Mouse (Mus musculus) myocyte (in vitro differentiated cells): ENCODE measurements around the gene Lsr. TPM values are rescaled to one million over a fixed set of nuclear protein-coding genes. Genes with fewer than 3 reads are reported as not detected.

Experiments used
- H3K27me3 ChIP-seq: one replicate; pipeline ENCODE4 v1.6.1; 2011; ENCODE audit not compliant: control insufficient read depth, insufficient read depth, insufficient read length
- H3K36me3 ChIP-seq: one replicate; pipeline ENCODE4 v1.6.1; 2011; ENCODE audit not compliant: control insufficient read depth, insufficient read depth
- H3K4me2 ChIP-seq: one replicate; pipeline ENCODE4 v1.6.1; 2011; ENCODE audit warnings: low read depth, control low read depth
- H3K4me3 ChIP-seq: one replicate; pipeline ENCODE4 v1.5.1; 2011; ENCODE audit warnings: mild to moderate bottlenecking, control low read depth, moderate library complexity
- H3K79me2 ChIP-seq: one replicate; pipeline ENCODE4 v1.6.1; 2011; ENCODE audit not compliant: control insufficient read depth, insufficient read depth
- H3ac ChIP-seq: one replicate; pipeline ENCODE4 v1.6.1; 2011; ENCODE audit not compliant: control insufficient read depth, insufficient read length
- CEBPB ChIP-seq: IDR thresholded peaks from 2 replicates; pipeline ENCODE4 v1.6.1; 2011; ENCODE audit warnings: mild to moderate bottlenecking, moderate library complexity; ENCODE audit not compliant: poor library complexity, insufficient read depth, severe bottlenecking
- E2F4 ChIP-seq: IDR thresholded peaks from one replicate; pipeline ENCODE4 v1.6.1; 2011; ENCODE audit warnings: mild to moderate bottlenecking, control low read depth, moderate library complexity; ENCODE audit not compliant: insufficient read depth
- MAX ChIP-seq: IDR thresholded peaks from one replicate; pipeline ENCODE4 v1.6.1; 2011; ENCODE audit warnings: low read depth, mild to moderate bottlenecking, control low read depth
- MYOD1 ChIP-seq, 3 experiments: IDR thresholded peaks; one replicate each; pipeline ENCODE4 v1.6.1; 2011; ENCODE audit warnings: control low read depth in 2 of 3, low read depth in 2 of 3, mild to moderate bottlenecking in 2 of 3, moderate library complexity in 1 of 3; ENCODE audit not compliant: insufficient read length in 2 of 3, control insufficient read depth in 1 of 3
- MYOG ChIP-seq, 3 experiments: IDR thresholded peaks; one replicate each; pipeline ENCODE4 v1.6.1; 2011; ENCODE audit warnings: control low read depth in 2 of 3, low read depth in 2 of 3, mild to moderate bottlenecking in 2 of 3; ENCODE audit not compliant: insufficient read length in 2 of 3, control insufficient read depth in 1 of 3, insufficient read depth in 1 of 3
- POLR2A ChIP-seq: IDR thresholded peaks from one replicate; pipeline ENCODE4 v1.6.1; 2011; ENCODE audit warnings: low read depth, mild to moderate bottlenecking, control low read depth, moderate library complexity; ENCODE audit not compliant: insufficient read length
- POLR2AphosphoS2 ChIP-seq: IDR thresholded peaks from one replicate; pipeline ENCODE4 v1.6.1; 2011; ENCODE audit warnings: low read depth, control low read depth; ENCODE audit not compliant: insufficient read length
- REST ChIP-seq: IDR thresholded peaks from one replicate; pipeline ENCODE4 v1.6.1; 2011; ENCODE audit warnings: mild to moderate bottlenecking, control low read depth, moderate library complexity; ENCODE audit not compliant: insufficient read depth, insufficient read length
- SRF ChIP-seq: IDR thresholded peaks from one replicate; pipeline ENCODE4 v1.6.1; 2011; ENCODE audit warnings: low read depth; ENCODE audit not compliant: control insufficient read depth, insufficient read length
- TCF12 ChIP-seq: IDR thresholded peaks from one replicate; pipeline ENCODE4 v1.6.1; 2011; ENCODE audit warnings: mild to moderate bottlenecking, control low read depth; ENCODE audit not compliant: poor library complexity, insufficient read depth, severe bottlenecking
- TCF3 ChIP-seq: IDR thresholded peaks from one replicate; pipeline ENCODE4 v1.6.1; 2011; ENCODE audit warnings: low read depth, control low read depth; ENCODE audit not compliant: insufficient read length
- USF1 ChIP-seq: IDR thresholded peaks from one replicate; pipeline ENCODE4 v1.6.1; 2011; ENCODE audit warnings: low read depth, mild to moderate bottlenecking, control low read depth, moderate library complexity
- polyA plus RNA-seq: library from polyadenylated mRNA; unstranded; fragments of >200 nt; fragmentation: generic; extraction: Trizol; gene quantifications from one replicate; pipeline ENCODE4 v1.2.1, GENCODE M21; 2012; ENCODE audit warnings: missing spikeins

Gene Lsr
- polyA plus RNA-seq, 1 experiment, result 0.02 TPM

DNA sequence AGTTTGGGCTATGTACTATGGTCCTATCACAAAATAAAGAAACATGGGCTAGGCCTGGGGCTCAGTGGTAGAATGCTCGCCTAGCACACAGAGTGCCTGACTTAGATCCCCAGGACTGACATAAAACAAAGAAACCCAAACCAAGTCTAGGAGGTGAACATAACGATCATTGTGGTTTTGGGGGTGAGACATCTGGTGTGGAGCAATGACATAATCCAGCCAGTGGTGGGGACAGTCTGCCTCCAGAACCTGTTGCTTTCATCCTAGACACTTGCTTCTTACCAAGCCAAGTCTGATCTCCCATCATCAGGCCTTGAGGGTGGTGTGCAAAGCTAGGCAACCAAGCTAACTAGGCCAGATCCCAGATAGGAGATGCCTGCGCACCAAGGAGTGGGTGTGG lies 6.6 kb downstream of the Lsr start:
- H3ac ChIP-seq, result no peak overlapping the region
- H3K36me3 ChIP-seq, result no peaks in the 10 kb centered on the region
- H3K4me3 ChIP-seq, result no peak overlapping the region
- peaks cover 3% of the 10 kb centered on the region for H3K27me3 ChIP-seq
- H3K79me2 ChIP-seq, result no peaks in the 10 kb centered on the region
- TF ChIP-seq POLR2A (no peak), MYOD1 (IDR thresholded peaks at IDR 0.05; ENCODE audit: control insufficient read depth in 1 of 3, insufficient read length in 2 of 3, low read depth in 2 of 3) (no peak), E2F4 (no peak), SRF (no peak)
- H3K4me2 ChIP-seq, result no peak overlapping the region

DNA sequence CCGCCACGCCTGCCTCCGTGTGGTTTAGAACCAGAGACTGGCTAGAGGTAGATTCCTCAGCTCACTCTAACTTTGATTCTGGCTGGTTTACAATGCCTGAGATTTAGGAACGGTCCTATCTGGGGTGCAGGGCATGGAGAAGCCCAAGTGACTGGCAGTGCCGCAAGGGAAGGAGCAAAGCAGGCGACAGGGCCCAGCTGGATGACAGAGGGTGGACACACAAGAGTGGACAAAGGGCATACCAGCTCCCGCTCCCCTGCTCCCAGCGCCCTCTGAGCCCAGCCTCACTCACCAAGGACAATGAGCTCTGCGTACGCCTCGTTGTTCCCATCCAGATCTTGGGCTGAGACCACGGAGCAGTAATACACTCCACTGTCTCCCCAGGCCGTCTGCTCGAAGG lies 7.6 kb downstream of the Lsr start:
- H3K79me2 ChIP-seq, result no peaks in the 10 kb centered on the region
- no peaks in the 10 kb centered on the region for H3K27me3 ChIP-seq
- no peak overlapping the region for H3ac ChIP-seq
- TF ChIP-seq E2F4 (no peak), TCF12 (no peak), REST (no peak), CEBPB (no peak), MYOG (IDR thresholded peaks at IDR 0.05; ENCODE audit: control insufficient read depth in 1 of 3, insufficient read depth in 1 of 3, insufficient read length in 2 of 3, low read depth in 2 of 3) (no peak), MAX (no peak), POLR2AphosphoS2 (no peak), MYOD1 (IDR thresholded peaks at IDR 0.05; ENCODE audit: control insufficient read depth in 1 of 3, insufficient read length in 2 of 3, low read depth in 2 of 3) (no peak)
- H3K4me3 ChIP-seq, result no peak overlapping the region
- no peaks in the 10 kb centered on the region for H3K36me3 ChIP-seq
- H3K4me2 ChIP-seq, result no peak overlapping the region

DNA sequence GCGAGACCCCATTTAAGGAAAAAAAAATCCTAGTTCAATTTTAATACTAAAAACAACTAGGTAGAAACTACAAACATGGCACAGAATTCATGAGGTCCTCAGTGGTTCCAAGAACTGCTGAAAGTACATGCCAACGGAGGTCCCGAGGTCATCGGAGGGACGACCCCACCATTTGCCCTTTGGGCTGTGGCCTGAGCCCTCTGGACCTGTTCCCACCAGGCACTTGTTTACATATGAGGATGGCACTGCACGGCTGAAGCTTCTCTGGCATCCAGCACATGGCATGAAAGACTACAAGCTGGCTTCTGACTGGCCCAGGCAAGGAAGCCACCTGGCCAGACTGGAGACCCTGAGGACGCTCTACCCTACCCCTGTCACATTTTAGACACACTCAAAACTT lies 8.9 kb downstream of the Lsr start:
- Histone ChIP-seq H3K4me2 (no peak overlapping the region), H3K4me3 (no peak overlapping the region), H3K27me3 (no peaks in the 10 kb centered on the region), H3ac (no peak overlapping the region), H3K36me3 (no peaks in the 10 kb centered on the region), H3K79me2 (no peaks in the 10 kb centered on the region)
- TF ChIP-seq USF1 (no peak), MYOD1 (IDR thresholded peaks at IDR 0.05; ENCODE audit: control insufficient read depth in 1 of 3, insufficient read length in 2 of 3, low read depth in 2 of 3) (no peak), MYOG (IDR thresholded peaks at IDR 0.05; ENCODE audit: control insufficient read depth in 1 of 3, insufficient read depth in 1 of 3, insufficient read length in 2 of 3, low read depth in 2 of 3) (no peak), REST (no peak), SRF (no peak), CEBPB (no peak)

DNA sequence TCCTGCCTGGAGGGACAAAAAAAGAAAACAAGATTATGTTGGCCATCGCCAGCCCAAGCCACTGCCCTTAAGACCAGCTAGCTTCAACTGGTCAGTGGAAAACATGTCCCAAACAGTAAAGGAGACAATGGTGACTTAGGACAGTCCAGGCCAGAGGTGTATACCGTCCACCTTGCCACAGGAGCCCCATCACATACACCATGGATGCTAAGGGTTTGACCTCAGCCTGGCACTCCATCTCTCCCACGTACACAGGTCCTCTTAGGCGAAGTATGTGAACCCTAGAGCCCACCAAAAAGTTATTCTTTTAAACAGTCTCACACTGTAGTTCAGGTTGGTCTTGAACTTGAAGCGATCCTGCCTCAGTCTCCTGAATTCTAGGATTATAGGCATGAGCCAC lies 10.4 kb downstream of the Lsr start:
- peak; percentile 82 for TF ChIP-seq POLR2AphosphoS2
- TF ChIP-seq CEBPB, result no peak
- no peak for TF ChIP-seq TCF3
- Histone ChIP-seq H3K4me2 (no peak overlapping the region), H3K4me3 (no peak overlapping the region), H3ac (no peak overlapping the region), H3K27me3 (no peaks in the 10 kb centered on the region), H3K36me3 (no peaks in the 10 kb centered on the region), H3K79me2 (no peaks in the 10 kb centered on the region)

DNA sequence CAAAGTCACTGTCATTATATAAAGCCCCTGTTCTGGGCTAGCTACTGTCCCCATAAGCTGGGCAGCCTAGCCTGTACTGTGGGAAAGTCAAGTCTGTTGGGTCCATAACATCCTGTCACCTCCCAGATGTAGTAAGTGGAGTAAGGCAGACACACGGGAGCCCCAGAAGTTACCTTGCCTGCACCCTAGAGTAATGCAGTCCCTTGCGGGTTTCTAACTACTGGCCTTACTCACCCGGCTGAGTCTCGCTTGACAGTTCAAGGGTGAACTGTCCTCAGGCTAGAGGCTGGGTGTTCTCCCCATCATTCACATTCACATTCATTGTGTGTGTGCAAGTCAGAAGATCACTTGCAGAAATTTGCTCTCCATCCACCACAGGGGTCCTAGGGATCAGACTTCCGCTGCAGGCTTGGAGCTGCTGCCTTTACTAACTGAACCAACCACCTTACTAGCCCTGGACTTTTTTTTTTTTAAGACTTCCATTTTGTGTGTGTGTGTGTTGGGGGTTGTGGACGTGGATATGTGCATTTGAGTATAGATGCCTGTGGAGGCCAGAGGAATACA lies 13.4 kb downstream of the Lsr start:
- no peaks in the 10 kb centered on the region for H3K27me3 ChIP-seq
- no peak overlapping the region for H3K4me2 ChIP-seq
- H3K79me2 ChIP-seq, result peaks cover 6% of the 10 kb centered on the region
- no peak for TF ChIP-seq TCF3
- peak; percentile 61 for TF ChIP-seq POLR2AphosphoS2
- H3ac ChIP-seq, result no peak overlapping the region
- H3K4me3 ChIP-seq, result no peak overlapping the region
- H3K36me3 ChIP-seq, result no peaks in the 10 kb centered on the region

DNA sequence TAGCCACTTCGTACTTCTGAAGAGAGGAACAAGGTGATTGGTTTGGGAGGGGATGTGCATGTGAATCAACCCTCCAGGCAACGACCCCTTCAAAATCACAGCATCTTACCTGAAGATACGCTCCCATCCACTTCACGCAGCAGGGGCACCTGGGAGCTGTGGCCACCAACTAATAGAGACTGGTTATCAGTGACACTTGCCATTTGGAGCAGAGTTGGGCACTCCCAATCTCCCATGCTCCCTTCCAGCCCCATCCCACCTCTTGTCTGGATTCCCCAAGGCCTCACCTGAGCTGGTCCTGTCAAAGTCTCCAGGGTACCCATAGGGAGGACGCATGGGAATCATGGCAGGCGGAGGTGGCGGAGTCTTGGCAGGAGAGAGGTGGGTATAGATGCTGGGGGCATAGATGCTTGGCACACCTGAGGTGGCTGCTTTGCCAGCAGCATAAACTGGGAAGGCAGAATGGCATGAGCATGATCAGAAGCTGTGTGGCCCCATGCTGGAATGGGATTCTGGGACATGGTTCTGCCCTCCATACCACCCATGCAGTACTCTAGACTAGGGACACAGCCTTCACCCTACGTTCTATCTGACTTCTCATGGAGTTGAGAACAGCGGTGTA lies 14.3 kb downstream of the Lsr start:
- Histone ChIP-seq H3ac (no peak overlapping the region), H3K36me3 (no peaks in the 10 kb centered on the region), H3K27me3 (no peaks in the 10 kb centered on the region), H3K4me3 (no peak overlapping the region), H3K4me2 (no peak overlapping the region), H3K79me2 (peaks cover 8% of the 10 kb centered on the region)
- TF ChIP-seq SRF, result no peak
- peak; percentile 24 for TF ChIP-seq POLR2A
- TF ChIP-seq POLR2AphosphoS2, result peak; percentile 50
